Mouse (Mus musculus): ENCODE measurements around the gene Exoc2. TPM values are rescaled to one million over a fixed set of nuclear protein-coding genes. Genes with fewer than 3 reads are reported as not detected.

Exoc2 gene
- polyA plus RNA-seq, 1 experiment from 2014 or later, result 36.0 TPM

DNA sequence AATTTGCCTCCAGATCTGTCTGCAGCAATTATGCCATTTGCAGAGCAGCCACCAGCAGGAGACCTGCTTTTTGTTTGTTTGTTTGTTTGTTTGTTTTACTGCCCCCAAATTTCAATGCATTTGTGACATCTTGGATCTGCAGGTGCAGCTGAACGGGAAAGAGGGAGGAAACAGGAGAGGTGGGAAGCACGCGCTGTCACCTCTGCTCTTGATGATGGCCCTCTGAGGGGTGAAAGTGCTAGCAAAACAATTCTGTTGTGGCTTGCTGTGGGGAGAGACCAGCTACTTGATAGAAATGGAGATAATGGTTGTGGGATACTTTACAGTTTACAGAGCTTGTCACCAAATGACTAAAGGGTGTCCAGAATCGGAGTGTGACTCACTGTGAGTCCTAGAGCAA lies 177.9 kb downstream of the Exoc2 start:
- no peak overlapping the region for H3K9ac ChIP-seq (replicated peaks; ENCODE audit: low read depth, low read length)
- no peaks in the 10 kb centered on the region for H3K9me3 ChIP-seq (ENCODE audit: control insufficient read depth, low read depth, low read length)
- H3K27me3 ChIP-seq (ENCODE audit: control insufficient read depth, insufficient read depth, low read length), result no peaks in the 10 kb centered on the region
- no peaks in the 10 kb centered on the region for H3K36me3 ChIP-seq (ENCODE audit: control insufficient read depth, insufficient read depth, low read length)
- H3K4me3 ChIP-seq (ENCODE audit: low read depth, low read length), result no peak overlapping the region
- no peak for ATAC-seq (ENCODE audit: insufficient number of reproducible peaks, insufficient read depth, low FRiP score, low read depth)
- no peaks in the 10 kb centered on the region for H3K4me1 ChIP-seq (ENCODE audit: control insufficient read depth, insufficient read depth, low read length)
- no peak overlapping the region for H3K4me2 ChIP-seq (replicated peaks; ENCODE audit: low read depth, low read length)
- H3K27ac ChIP-seq (ENCODE audit: low read length), result no peak overlapping the region
- WGBS, result 78% methylated on average over 4 of the region's 4 CpGs

DNA sequence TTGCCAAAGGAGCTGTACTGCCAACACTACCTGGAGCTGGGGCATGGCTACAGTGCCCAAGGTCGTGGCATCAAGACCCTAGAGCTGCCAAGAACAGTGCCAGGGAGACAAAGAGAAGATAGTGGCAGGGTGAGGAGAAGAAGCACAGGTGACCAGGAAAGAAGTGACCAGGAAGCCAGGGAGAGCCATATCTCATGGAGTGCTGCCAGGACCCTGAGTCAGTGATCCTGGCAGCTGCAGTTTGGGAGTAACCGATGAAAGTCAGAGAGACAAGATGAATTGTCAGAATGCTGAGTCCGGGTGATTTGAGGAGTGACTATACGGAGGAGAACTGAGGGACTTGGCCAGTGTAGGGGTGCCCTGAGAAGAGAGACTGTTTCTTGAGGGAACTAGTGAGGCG lies 180.3 kb downstream of the Exoc2 start:
- Histone ChIP-seq H3K9ac (replicated peaks; ENCODE audit: low read depth, low read length) (no peak overlapping the region), H3K4me2 (replicated peaks; ENCODE audit: low read depth, low read length) (no peak overlapping the region), H3K36me3 (ENCODE audit: control insufficient read depth, insufficient read depth, low read length) (no peaks in the 10 kb centered on the region), H3K9me3 (ENCODE audit: control insufficient read depth, low read depth, low read length) (no peaks in the 10 kb centered on the region), H3K4me1 (ENCODE audit: control insufficient read depth, insufficient read depth, low read length) (no peaks in the 10 kb centered on the region), H3K27ac (ENCODE audit: low read length) (no peak overlapping the region), H3K4me3 (ENCODE audit: low read depth, low read length) (no peak overlapping the region), H3K27me3 (ENCODE audit: control insufficient read depth, insufficient read depth, low read length) (no peaks in the 10 kb centered on the region)
- 80% methylated on average over 5 of the region's 5 CpGs for WGBS
- ATAC-seq (ENCODE audit: insufficient number of reproducible peaks, insufficient read depth, low FRiP score, low read depth), result no peak

DNA sequence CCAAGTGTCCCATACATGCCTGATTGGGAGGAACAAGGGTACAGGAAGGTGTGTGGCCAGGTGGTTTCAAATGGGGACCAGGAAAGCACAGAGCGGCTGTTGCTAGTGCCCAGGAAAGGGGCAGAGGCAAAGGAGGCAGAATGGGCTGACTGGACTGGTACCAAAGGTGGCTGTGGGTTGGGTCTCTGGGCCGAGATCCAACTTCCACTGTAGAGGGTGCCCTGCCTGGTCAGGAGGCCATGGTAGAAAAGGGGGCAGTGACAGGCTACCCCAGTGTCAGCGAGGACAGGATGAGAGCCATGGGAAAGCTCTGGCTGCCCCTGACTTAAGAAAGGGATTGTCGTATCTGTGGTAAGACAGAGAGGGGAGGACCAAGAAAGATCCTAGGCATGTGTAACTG lies 180.7 kb downstream of the Exoc2 start:
- Histone ChIP-seq H3K9ac (replicated peaks; ENCODE audit: low read depth, low read length) (no peak overlapping the region), H3K4me3 (ENCODE audit: low read depth, low read length) (no peak overlapping the region), H3K36me3 (ENCODE audit: control insufficient read depth, insufficient read depth, low read length) (no peaks in the 10 kb centered on the region), H3K4me1 (ENCODE audit: control insufficient read depth, insufficient read depth, low read length) (no peaks in the 10 kb centered on the region), H3K27me3 (ENCODE audit: control insufficient read depth, insufficient read depth, low read length) (no peaks in the 10 kb centered on the region), H3K4me2 (replicated peaks; ENCODE audit: low read depth, low read length) (no peak overlapping the region), H3K9me3 (ENCODE audit: control insufficient read depth, low read depth, low read length) (no peaks in the 10 kb centered on the region), H3K27ac (ENCODE audit: low read length) (no peak overlapping the region)
- ATAC-seq (ENCODE audit: insufficient number of reproducible peaks, insufficient read depth, low FRiP score, low read depth), result no peak; the same call in 1 of the 2 replicates
- 85% methylated on average over 4 of the region's 4 CpGs for WGBS

DNA sequence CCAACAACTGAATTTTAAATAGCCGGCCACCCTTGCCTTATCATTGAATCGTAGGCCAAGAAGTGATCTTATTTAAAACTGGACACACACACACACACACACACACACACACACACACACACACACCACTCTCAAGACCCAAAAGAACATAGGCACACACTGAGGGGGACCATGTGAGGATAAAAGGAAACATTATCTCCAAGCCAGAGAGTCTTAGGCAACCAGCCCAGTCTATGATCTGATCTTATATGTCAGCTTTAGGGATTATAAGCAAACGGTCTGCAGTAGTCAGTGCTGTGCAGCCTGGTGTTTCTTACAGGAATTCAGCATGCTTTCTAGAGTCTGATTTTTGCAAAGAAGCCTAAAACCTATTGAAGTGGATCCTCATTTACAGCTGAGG lies 181.2 kb downstream of the Exoc2 start:
- no peak overlapping the region for H3K27ac ChIP-seq (ENCODE audit: low read length)
- no peaks in the 10 kb centered on the region for H3K4me1 ChIP-seq (ENCODE audit: control insufficient read depth, insufficient read depth, low read length)
- ATAC-seq (ENCODE audit: insufficient number of reproducible peaks, insufficient read depth, low FRiP score, low read depth), result no peak
- WGBS, result 66% methylated on average over 3 of the region's 3 CpGs
- no peak overlapping the region for H3K4me2 ChIP-seq (replicated peaks; ENCODE audit: low read depth, low read length)
- no peaks in the 10 kb centered on the region for H3K9me3 ChIP-seq (ENCODE audit: control insufficient read depth, low read depth, low read length)
- no peak overlapping the region for H3K4me3 ChIP-seq (ENCODE audit: low read depth, low read length)
- no peaks in the 10 kb centered on the region for H3K27me3 ChIP-seq (ENCODE audit: control insufficient read depth, insufficient read depth, low read length)
- H3K36me3 ChIP-seq (ENCODE audit: control insufficient read depth, insufficient read depth, low read length), result no peaks in the 10 kb centered on the region
- no peak overlapping the region for H3K9ac ChIP-seq (replicated peaks; ENCODE audit: low read depth, low read length)

DNA sequence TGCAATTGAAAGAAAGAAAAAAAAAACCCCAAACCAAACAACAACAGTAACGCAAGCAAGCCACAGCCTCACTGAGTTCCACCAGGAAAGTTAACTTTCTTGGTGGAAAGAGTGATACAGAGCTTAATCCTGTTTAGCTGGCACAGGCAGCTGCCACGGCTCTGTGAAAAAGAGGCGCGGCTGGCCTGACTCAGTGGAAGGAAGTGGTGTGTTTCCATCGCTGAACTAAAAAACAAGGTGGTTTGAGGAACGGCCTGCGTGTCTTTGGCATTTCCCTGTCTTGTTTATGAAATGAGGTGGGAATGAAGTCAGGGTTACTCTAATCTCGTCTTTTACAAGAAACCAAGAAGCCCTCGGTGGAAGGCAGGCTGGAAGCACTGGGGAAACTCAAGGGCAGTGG lies 181.6 kb downstream of the Exoc2 start:
- Histone ChIP-seq H3K36me3 (ENCODE audit: control insufficient read depth, insufficient read depth, low read length) (no peaks in the 10 kb centered on the region), H3K9ac (replicated peaks; ENCODE audit: low read depth, low read length) (no peak overlapping the region), H3K4me1 (ENCODE audit: control insufficient read depth, insufficient read depth, low read length) (no peaks in the 10 kb centered on the region), H3K4me2 (replicated peaks; ENCODE audit: low read depth, low read length) (no peak overlapping the region), H3K4me3 (ENCODE audit: low read depth, low read length) (no peak overlapping the region), H3K27me3 (ENCODE audit: control insufficient read depth, insufficient read depth, low read length) (no peaks in the 10 kb centered on the region), H3K9me3 (ENCODE audit: control insufficient read depth, low read depth, low read length) (no peaks in the 10 kb centered on the region), H3K27ac (ENCODE audit: low read length) (no peak overlapping the region)
- ATAC-seq (ENCODE audit: insufficient number of reproducible peaks, insufficient read depth, low FRiP score, low read depth), result no peak
- 66% methylated on average over 9 of the region's 9 CpGs for WGBS

DNA sequence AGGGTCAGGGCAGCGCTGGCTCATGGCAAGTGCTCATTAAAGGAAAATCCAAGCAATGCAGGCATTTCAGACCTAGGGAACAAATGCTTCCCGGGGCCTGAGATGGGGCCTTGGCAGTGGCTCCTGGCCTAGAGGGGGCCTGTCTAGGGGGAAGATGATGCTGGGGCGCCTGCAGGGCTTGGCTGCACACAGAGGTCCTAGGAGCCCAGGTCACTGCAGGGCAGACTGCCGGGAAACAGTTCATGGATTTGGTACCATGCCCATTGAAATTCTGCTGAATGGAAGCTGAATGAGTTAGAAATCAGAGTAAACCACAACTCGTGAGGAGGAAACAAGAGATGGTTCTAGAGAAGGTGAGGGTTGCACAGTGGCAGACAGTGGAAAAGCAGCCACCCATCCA lies 183.9 kb downstream of the Exoc2 start:
- Histone ChIP-seq H3K4me3 (ENCODE audit: low read depth, low read length) (no peak overlapping the region), H3K36me3 (ENCODE audit: control insufficient read depth, insufficient read depth, low read length) (no peaks in the 10 kb centered on the region), H3K27ac (ENCODE audit: low read length) (no peak overlapping the region), H3K4me2 (replicated peaks; ENCODE audit: low read depth, low read length) (no peak overlapping the region), H3K4me1 (ENCODE audit: control insufficient read depth, insufficient read depth, low read length) (no peaks in the 10 kb centered on the region), H3K27me3 (ENCODE audit: control insufficient read depth, insufficient read depth, low read length) (no peaks in the 10 kb centered on the region), H3K9me3 (ENCODE audit: control insufficient read depth, low read depth, low read length) (no peaks in the 10 kb centered on the region), H3K9ac (replicated peaks; ENCODE audit: low read depth, low read length) (no peak overlapping the region)
- no peak for ATAC-seq (ENCODE audit: insufficient number of reproducible peaks, insufficient read depth, low FRiP score, low read depth)
- 64% methylated on average over 5 of the region's 5 CpGs for WGBS

DNA sequence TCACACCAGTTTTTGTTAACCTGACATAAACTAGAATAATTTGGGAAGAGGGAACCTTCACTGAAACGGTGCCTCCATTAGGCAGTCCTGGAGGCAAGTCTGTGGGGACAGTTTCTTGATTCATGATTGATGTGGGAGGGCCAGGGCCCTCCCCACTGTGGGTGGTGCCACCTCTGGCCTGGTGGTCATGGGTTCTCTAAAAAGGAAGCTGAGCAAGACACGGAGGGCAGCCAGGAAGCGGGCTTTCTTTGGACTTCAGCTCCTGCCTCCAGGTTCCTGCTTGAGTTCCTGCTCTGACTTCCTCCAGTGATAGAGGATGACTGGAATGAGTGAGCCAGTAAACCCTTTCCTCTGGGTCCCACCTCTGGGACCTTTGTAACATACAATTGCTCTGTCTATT lies 185.5 kb downstream of the Exoc2 start:
- ATAC-seq (ENCODE audit: insufficient number of reproducible peaks, insufficient read depth, low FRiP score, low read depth), result no peak
- Histone ChIP-seq H3K4me3 (ENCODE audit: low read depth, low read length) (no peak overlapping the region), H3K27ac (ENCODE audit: low read length) (no peak overlapping the region), H3K4me1 (ENCODE audit: control insufficient read depth, insufficient read depth, low read length) (no peaks in the 10 kb centered on the region), H3K36me3 (ENCODE audit: control insufficient read depth, insufficient read depth, low read length) (no peaks in the 10 kb centered on the region), H3K4me2 (replicated peaks; ENCODE audit: low read depth, low read length) (no peak overlapping the region), H3K27me3 (ENCODE audit: control insufficient read depth, insufficient read depth, low read length) (no peaks in the 10 kb centered on the region), H3K9me3 (ENCODE audit: control insufficient read depth, low read depth, low read length) (no peaks in the 10 kb centered on the region), H3K9ac (replicated peaks; ENCODE audit: low read depth, low read length) (no peak overlapping the region)
- 81% methylated on average over 3 of the region's 3 CpGs for whole genome bisulfite sequencing

DNA sequence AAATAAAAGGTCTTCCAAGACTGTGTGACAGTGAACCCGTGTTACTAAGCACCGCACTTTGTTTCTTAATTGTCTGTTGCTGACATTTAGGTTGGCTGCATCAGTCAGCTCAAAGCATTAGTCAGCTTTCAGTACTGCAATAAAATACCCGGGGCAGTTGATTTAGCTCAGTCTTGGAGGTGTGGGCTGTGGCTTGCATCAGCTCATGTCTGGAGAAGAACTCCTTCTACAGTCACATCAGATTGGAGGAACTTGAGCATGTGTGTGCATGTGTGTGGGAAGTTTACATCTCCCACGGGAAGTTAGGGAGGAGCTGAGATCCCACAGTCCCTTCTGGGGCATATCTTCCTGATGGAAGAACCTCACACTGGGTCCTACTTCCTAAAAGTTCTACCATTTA lies 185.9 kb downstream of the Exoc2 start:
- no peak overlapping the region for H3K4me2 ChIP-seq (replicated peaks; ENCODE audit: low read depth, low read length)
- no peaks in the 10 kb centered on the region for H3K27me3 ChIP-seq (ENCODE audit: control insufficient read depth, insufficient read depth, low read length)
- H3K9ac ChIP-seq (replicated peaks; ENCODE audit: low read depth, low read length), result no peak overlapping the region
- no peak for ATAC-seq (ENCODE audit: insufficient number of reproducible peaks, insufficient read depth, low FRiP score, low read depth)
- H3K4me3 ChIP-seq (ENCODE audit: low read depth, low read length), result no peak overlapping the region
- H3K4me1 ChIP-seq (ENCODE audit: control insufficient read depth, insufficient read depth, low read length), result no peaks in the 10 kb centered on the region
- H3K9me3 ChIP-seq (ENCODE audit: control insufficient read depth, low read depth, low read length), result no peaks in the 10 kb centered on the region
- H3K27ac ChIP-seq (ENCODE audit: low read length), result no peak overlapping the region
- 86% methylated on average over 4 of the region's 4 CpGs for WGBS
- H3K36me3 ChIP-seq (ENCODE audit: control insufficient read depth, insufficient read depth, low read length), result no peaks in the 10 kb centered on the region

DNA sequence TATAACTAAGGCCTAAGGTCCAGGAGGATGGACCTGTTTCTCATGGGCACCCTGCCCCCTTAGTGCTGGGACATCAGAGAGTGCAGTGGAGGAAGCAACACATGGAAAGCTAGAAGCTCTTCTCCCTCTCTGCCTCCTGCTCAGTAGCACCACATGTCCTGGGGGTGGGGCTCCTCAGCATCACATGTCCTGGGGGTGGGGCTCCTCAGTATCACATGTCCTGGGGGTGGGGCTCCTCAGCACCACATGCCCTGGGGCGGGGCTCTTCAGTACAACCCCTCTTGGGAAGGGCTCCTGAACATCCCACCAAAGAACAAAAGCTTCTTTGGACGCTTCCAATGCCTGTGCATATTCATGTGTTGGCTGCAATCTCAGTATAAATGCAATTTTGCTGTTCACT lies 186.3 kb downstream of the Exoc2 start:
- no peak for ATAC-seq (ENCODE audit: insufficient number of reproducible peaks, insufficient read depth, low FRiP score, low read depth)
- H3K27ac ChIP-seq (ENCODE audit: low read length), result no peak overlapping the region
- H3K4me3 ChIP-seq (ENCODE audit: low read depth, low read length), result no peak overlapping the region
- no peaks in the 10 kb centered on the region for H3K36me3 ChIP-seq (ENCODE audit: control insufficient read depth, insufficient read depth, low read length)
- 83% methylated on average over 2 of the region's 2 CpGs for WGBS
- no peak overlapping the region for H3K9ac ChIP-seq (replicated peaks; ENCODE audit: low read depth, low read length)
- H3K4me1 ChIP-seq (ENCODE audit: control insufficient read depth, insufficient read depth, low read length), result no peaks in the 10 kb centered on the region
- no peaks in the 10 kb centered on the region for H3K9me3 ChIP-seq (ENCODE audit: control insufficient read depth, low read depth, low read length)
- H3K4me2 ChIP-seq (replicated peaks; ENCODE audit: low read depth, low read length), result no peak overlapping the region
- H3K27me3 ChIP-seq (ENCODE audit: control insufficient read depth, insufficient read depth, low read length), result no peaks in the 10 kb centered on the region

Measured in stomach, embryonic 14.5 days (tissue).